Mouse (Mus musculus) lung, embryonic 16.5 days (tissue): Measurements from ENCODE around the gene Tgm7. TPM values are rescaled to one million over a fixed set of nuclear protein-coding genes. Genes with fewer than 3 reads are reported as not detected.

Source experiments
- ATAC-seq: fragments of 200-750 bp; cut with Nextera tagmentation; 2 replicates; pipeline ENCODE4 v1.8.0; 2017; ENCODE audit warnings: low read depth, mild to moderate bottlenecking, moderate library complexity
- H3K27ac ChIP-seq: fragments of 300-500 bp; sonication (generic); 2 replicates; pipeline ENCODE4 v1.5.1; 2014; ENCODE audit warnings: mild to moderate bottlenecking, control low read depth, low read length
- H3K27me3 ChIP-seq: fragments of 300-500 bp; sonication (generic); 2 replicates; pipeline ENCODE4 v1.6.1; 2014; ENCODE audit warnings: low read depth, low read length, mixed read lengths; ENCODE audit not compliant: control insufficient read depth, insufficient read depth
- H3K36me3 ChIP-seq: fragments of 300-500 bp; sonication (generic); 2 replicates; pipeline ENCODE4 v1.6.1; 2014; ENCODE audit warnings: low read length; ENCODE audit not compliant: control insufficient read depth, insufficient read depth
- H3K4me1 ChIP-seq: fragments of 300-500 bp; sonication (generic); replicated peaks from 2 replicates; pipeline ENCODE4 v1.6.1; 2014; ENCODE audit warnings: low read length, mixed read lengths; ENCODE audit not compliant: control insufficient read depth, insufficient read depth
- H3K4me2 ChIP-seq: fragments of 300-500 bp; sonication (generic); 2 replicates; pipeline ENCODE4 v1.6.1; 2014; ENCODE audit warnings: low read depth, low read length, control low read depth
- H3K4me3 ChIP-seq: fragments of 300-500 bp; sonication (generic); 2 replicates; pipeline ENCODE4 v1.5.1; 2014; ENCODE audit warnings: mild to moderate bottlenecking, low read length, control low read depth
- H3K9ac ChIP-seq: fragments of 300-500 bp; sonication (generic); 2 replicates; pipeline ENCODE4 v1.6.1; 2014; ENCODE audit warnings: low read length, control low read depth
- H3K9me3 ChIP-seq: fragments of 300-500 bp; sonication (generic); 2 replicates; pipeline ENCODE4 v1.6.1; 2016; ENCODE audit warnings: low read length; ENCODE audit not compliant: control insufficient read depth
- WGBS: fragments of 180-500 bp; shearing (Covaris S2); extraction: QIAGEN DNeasy Blood & Tissue Kit; methylation state at CpG from one replicate; pipeline ENCODE4 v1.1.7; 2014; 5-methylcytosine and 5-hydroxymethylcytosine counted together
- polyA plus RNA-seq: library from polyadenylated mRNA; unstranded; fragments of >200 nt; fragmentation: Nextera tagmentation; extraction: Ambion mirVana; gene quantifications from 2 replicates; pipeline ENCODE4 v1.2.1, GENCODE M21; 2015

Tgm7 gene
- polyA plus RNA-seq, 1 experiment from 2014 or later, result not detected

GRCm38 (mm10) chr2:121055915-121056314, 53.7 kb downstream of the Tgm7 start:
- Histone ChIP-seq H3K27ac (no peak overlapping the region), H3K9me3 (no peaks in the 10 kb centered on the region), H3K36me3 (no peaks in the 10 kb centered on the region), H3K4me3 (no peak overlapping the region), H3K4me1 (no peaks in the 10 kb centered on the region), H3K27me3 (no peaks in the 10 kb centered on the region), H3K4me2 (no peak overlapping the region), H3K9ac (no peak overlapping the region)
- no peak for ATAC-seq
- 77% methylated on average over 6 of the region's 6 CpGs for WGBS

- no peaks in the 10 kb centered on the region for H3K27me3 ChIP-seq
- H3K9ac ChIP-seq, result no peak overlapping the region
- no peak overlapping the region for H3K27ac ChIP-seq
- no peaks in the 10 kb centered on the region for H3K36me3 ChIP-seq
- WGBS, result 48% methylated on average over 2 of the region's 2 CpGs
- no peak overlapping the region for H3K4me3 ChIP-seq
- H3K4me2 ChIP-seq, result no peak overlapping the region
- H3K9me3 ChIP-seq, result no peaks in the 10 kb centered on the region
- H3K4me1 ChIP-seq, result no peaks in the 10 kb centered on the region
- no peak for ATAC-seq
Observed at GRCm38 (mm10) chr2:121054060-121054459, 55.5 kb downstream of the Tgm7 start.

GRCm38 (mm10) chr2:121052176-121052575, 57.4 kb downstream of the Tgm7 start:
- 80% methylated on average over 5 of the region's 5 CpGs for WGBS
- Histone ChIP-seq H3K4me1 (no peaks in the 10 kb centered on the region), H3K4me3 (no peak overlapping the region), H3K36me3 (no peaks in the 10 kb centered on the region), H3K27me3 (no peaks in the 10 kb centered on the region), H3K4me2 (no peak overlapping the region), H3K9me3 (no peaks in the 10 kb centered on the region), H3K27ac (no peak overlapping the region), H3K9ac (no peak overlapping the region)
- ATAC-seq, result no peak

- Histone ChIP-seq H3K27me3 (no peaks in the 10 kb centered on the region), H3K36me3 (no peaks in the 10 kb centered on the region), H3K9ac (no peak overlapping the region), H3K9me3 (no peaks in the 10 kb centered on the region), H3K27ac (no peak overlapping the region), H3K4me2 (no peak overlapping the region), H3K4me3 (no peak overlapping the region), H3K4me1 (no peaks in the 10 kb centered on the region)
- 58% methylated on average over 4 of the region's 4 CpGs for WGBS
- ATAC-seq, result no peak
Observed at GRCm38 (mm10) chr2:121045653-121046052, 63.9 kb downstream of the Tgm7 start.

Other genes with a start within 250 kb of the Tgm7 start
- gene Ubr1, start 139.1 kb downstream of the Tgm7 start, polyA plus RNA-seq, result 33.5 and 33.7 TPM in 2 replicates
- 4.6 and 5.6 TPM in 2 replicates for gene Tmem62, start 132.8 kb downstream of the Tgm7 start, polyA plus RNA-seq
- 45.3 and 49.4 TPM in 2 replicates for gene Ccndbp1, start 101.4 kb downstream of the Tgm7 start, polyA plus RNA-seq
- gene Epb42, start 72.7 kb downstream of the Tgm7 start, polyA plus RNA-seq, result 1.1 and 3.2 TPM in 2 replicates
- gene Tgm5, start 24.0 kb downstream of the Tgm7 start, polyA plus RNA-seq, result 0.05 TPM in 1 of 2 replicates, not detected in the other
- 19.4 and 22.2 TPM in 2 replicates for gene Adal, start 30.6 kb upstream of the Tgm7 start, polyA plus RNA-seq
- gene Lcmt2, start 30.9 kb upstream of the Tgm7 start, polyA plus RNA-seq, result 24.8 and 25.3 TPM in 2 replicates
- gene Tubgcp4, start 60.9 kb upstream of the Tgm7 start, polyA plus RNA-seq, result 51.4 and 54.3 TPM in 2 replicates
- gene Zscan29, start 61.3 kb upstream of the Tgm7 start, polyA plus RNA-seq, result 9.8 TPM in 2 replicates
- 50.7 and 53.1 TPM in 2 replicates for gene Trp53bp1, start 161.6 kb upstream of the Tgm7 start, polyA plus RNA-seq
- gene Map1a, start 179.8 kb upstream of the Tgm7 start, polyA plus RNA-seq, result 2.4 and 2.6 TPM in 2 replicates
- gene Ppip5k1, start 245.6 kb upstream of the Tgm7 start, polyA plus RNA-seq, result 12.0 and 12.7 TPM in 2 replicates
- gene Ckmt1, start 247.9 kb upstream of the Tgm7 start, polyA plus RNA-seq, result 4.2 and 5.3 TPM in 2 replicates